Mouse (Mus musculus) olfactory bulb, adult 2 months (tissue): ENCODE measurements around the gene Ndufc1. TPM values are rescaled to one million over a fixed set of nuclear protein-coding genes. Genes with fewer than 3 reads are reported as not detected.
"Not testable (repeated sequence)": the region's sequence is repeated elsewhere in the genome, so short reads cannot be mapped to it uniquely, and the experiment has no call there.

Experiments
- H3K27ac ChIP-seq: fragments of 200-500 bp; 2 replicates; pipeline ENCODE4 v1.5.1; 2012; ENCODE audit warnings: low read depth, low read length; ENCODE audit not compliant: insufficient read depth
- H3K4me1 ChIP-seq: fragments of 200-500 bp; 2 replicates; pipeline ENCODE4 v1.6.1; 2012; ENCODE audit warnings: low read length; ENCODE audit not compliant: control insufficient read depth, insufficient read depth
- H3K4me3 ChIP-seq: fragments of 200-500 bp; 2 replicates; pipeline ENCODE4 v1.5.1; 2012; ENCODE audit warnings: mild to moderate bottlenecking, low read depth, low read length, moderate library complexity; ENCODE audit not compliant: insufficient read depth
- CTCF ChIP-seq: fragments of 200-500 bp; IDR thresholded peaks from 2 replicates; pipeline ENCODE4 v1.5.1; 2012; ENCODE audit warnings: low read depth, mild to moderate bottlenecking, low read length, moderate library complexity; ENCODE audit not compliant: insufficient read depth
- POLR2A ChIP-seq: fragments of 200-500 bp; IDR thresholded peaks from 2 replicates; pipeline ENCODE4 v1.6.1; 2012; ENCODE audit warnings: mild to moderate bottlenecking, low read depth, low read length, moderate library complexity; ENCODE audit not compliant: insufficient read depth
- WGBS: fragments of 180-500 bp; shearing (Covaris S2); methylation state at CpG from one replicate; pipeline ENCODE4 v1.1.7; 2018; 5-methylcytosine and 5-hydroxymethylcytosine counted together
- polyA plus RNA-seq: library from polyadenylated mRNA; stranded (reverse); fragments of >200 nt; gene quantifications from 2 replicates; pipeline ENCODE4 v1.2.4, GENCODE M21; 2012; ENCODE audit warnings: low replicate concordance; ENCODE audit not compliant: missing spikeins, insufficient read depth, insufficient read length

The Ndufc1 gene
- not detected in 2 replicates for polyA plus RNA-seq

DNA sequence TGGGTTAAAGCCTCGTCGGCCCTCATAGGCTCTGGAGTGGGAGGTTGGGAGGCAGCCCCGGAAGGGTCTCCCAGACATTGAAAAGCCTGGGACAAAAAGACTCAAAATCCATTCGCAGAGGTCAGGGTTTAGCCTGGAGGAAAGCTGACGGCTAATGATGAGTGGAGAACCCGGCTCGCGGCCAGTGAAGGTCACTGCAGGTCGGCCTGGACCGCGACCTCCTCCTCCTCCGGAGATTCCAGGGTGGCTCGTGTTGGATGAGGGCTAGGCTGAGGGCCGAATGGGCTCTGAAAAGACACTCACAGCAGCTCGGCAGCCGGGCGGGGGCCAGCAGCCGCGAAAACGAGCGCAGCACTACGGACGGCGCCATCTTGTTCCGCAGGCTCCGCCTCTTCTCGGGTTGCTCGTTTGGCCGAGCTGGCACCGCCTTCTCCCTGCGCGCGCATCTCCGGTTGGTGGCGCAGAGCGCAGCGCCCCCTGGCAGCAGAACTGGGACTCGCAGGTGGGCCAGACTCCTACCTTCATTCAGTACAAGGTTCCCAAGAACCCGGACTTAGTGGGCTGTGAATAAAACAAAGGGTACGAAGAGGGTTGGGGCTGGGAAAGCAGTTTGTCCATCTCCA is at the start of gene Ndufc1:
Gene Ndufc1 (minus strand): TSS at position 428 of the 623 bp plus-strand sequence.
- Histone ChIP-seq H3K4me3 (peak within 1 kb of the TSS; percentile 64), H3K4me1 (peaks cover 3% of the 10 kb centered on the region; the same call in 1 of the 2 replicates), H3K27ac (peak within 1 kb of the TSS; percentile 77)
- WGBS = under 1% methylated on average over 40 of the region's 40 CpGs
- TF ChIP-seq POLR2A (peak; percentile 94), CTCF (peak; percentile 90)

DNA sequence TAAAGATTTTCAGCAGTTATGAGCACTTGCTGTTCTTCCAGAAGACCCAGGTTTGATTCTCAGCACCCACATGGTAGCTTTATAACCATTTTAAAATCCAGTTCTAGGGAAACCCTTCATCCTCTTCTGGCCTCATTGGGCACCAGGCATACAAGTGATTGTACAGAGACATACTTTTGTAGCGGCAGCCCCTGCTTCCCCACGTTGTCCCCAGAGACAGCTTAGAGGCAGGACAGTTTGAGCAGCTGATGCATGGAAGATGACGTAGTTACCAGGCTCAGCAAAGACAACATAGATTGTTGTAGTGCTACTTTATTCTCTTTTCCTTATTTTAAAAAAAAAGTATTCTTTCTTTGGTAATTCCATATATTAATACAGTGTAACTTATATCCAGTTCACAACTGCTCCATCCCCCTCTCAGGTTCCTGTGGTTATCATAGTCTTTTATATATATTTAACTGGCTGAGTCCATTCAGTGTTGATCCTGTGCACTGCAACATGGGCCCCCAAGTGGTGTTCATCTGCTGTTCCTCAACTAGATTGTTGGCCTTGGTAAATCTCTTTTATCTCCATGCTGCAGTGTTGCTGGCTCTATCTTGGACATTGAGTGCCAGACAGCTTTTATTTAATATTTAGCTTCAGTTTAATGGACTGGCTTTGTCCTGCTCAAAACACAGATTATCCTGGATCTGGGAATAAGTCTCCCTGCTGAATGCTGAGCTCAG is 26.2 kb upstream of the Ndufc1 start:
- no peaks in the 10 kb centered on the region for H3K4me1 ChIP-seq
- 91% methylated on average over 3 of the region's 3 CpGs for WGBS
- no peak overlapping the region for H3K4me3 ChIP-seq
- TF ChIP-seq POLR2A (no peak), CTCF (no peak)
- no peak overlapping the region for H3K27ac ChIP-seq

DNA sequence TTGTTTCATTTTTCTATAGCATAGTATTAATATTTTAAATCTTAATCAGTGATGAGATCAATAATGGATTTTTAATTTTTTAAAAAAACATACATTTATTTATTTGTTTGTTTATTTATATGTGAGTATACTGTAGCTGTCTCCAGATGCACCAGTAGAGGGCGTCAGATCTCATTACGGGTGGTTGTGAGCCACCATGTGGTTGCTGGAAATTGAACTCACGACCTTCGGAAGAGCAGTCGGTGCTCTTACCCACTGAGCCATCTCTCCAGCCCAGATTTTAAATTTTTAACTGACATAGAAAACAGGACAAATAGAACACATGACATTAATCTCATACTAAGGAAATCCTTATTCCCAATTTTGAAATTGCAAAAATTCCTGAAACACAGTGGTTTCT is 25.6 kb upstream of the Ndufc1 start:
- not testable (repeated sequence) for H3K4me1 ChIP-seq, H3K4me3 ChIP-seq, H3K27ac ChIP-seq
- 85% methylated on average over 5 of the region's 5 CpGs for WGBS

DNA sequence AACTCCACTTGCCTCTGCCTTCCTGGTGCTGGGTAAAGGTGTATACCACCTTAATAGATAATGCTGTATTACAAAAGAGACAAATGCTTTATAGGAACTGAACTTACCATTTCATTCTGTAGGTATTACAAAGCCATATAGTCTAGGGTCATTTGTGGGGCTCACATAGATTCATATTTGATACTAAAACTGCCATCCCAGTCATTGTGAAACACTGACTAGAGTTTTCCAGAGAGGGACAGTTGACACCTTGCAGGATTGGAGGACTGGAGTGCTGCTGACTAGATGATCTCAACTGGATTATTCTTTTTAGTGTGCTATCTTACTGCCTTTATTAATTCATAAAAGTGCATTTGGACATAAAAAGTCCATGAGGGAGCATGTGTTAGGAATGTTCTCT is 16.6 kb upstream of the Ndufc1 start:
- H3K4me3 ChIP-seq = no peak overlapping the region
- TF ChIP-seq CTCF = no peak
- no peak for TF ChIP-seq POLR2A
- H3K4me1 ChIP-seq = 0 out of 2 replicates have a peak, but pooled peaks cover 2% of the 10 kb centered on the region
- H3K27ac ChIP-seq = no peak overlapping the region

- H3K4me3 ChIP-seq = no peak overlapping the region
- H3K27ac ChIP-seq = no peak overlapping the region
- WGBS = 74% methylated on average over 3 of the region's 3 CpGs
- TF ChIP-seq CTCF = no peak
- TF ChIP-seq POLR2A = no peak
- no peaks in the 10 kb centered on the region for H3K4me1 ChIP-seq
Measured at GRCm38 (mm10) chr3:51421921-51422320, 13.1 kb upstream of the Ndufc1 start.

- 59% methylated on average over 2 of the region's 2 CpGs for WGBS
- Histone ChIP-seq H3K4me3 (no peak overlapping the region), H3K27ac (no peak overlapping the region), H3K4me1 (no peaks in the 10 kb centered on the region)
- TF ChIP-seq POLR2A (no peak), CTCF (no peak)
Measured at GRCm38 (mm10) chr3:51417966-51418365, 9.2 kb upstream of the Ndufc1 start.

GRCm38 (mm10) chr3:51417485-51417884 is 8.7 kb upstream of the Ndufc1 start:
- TF ChIP-seq CTCF = no peak
- TF ChIP-seq POLR2A = no peak
- WGBS = 35% methylated on average over 2 of the region's 2 CpGs
- Histone ChIP-seq H3K27ac (no peak overlapping the region), H3K4me3 (no peak overlapping the region), H3K4me1 (no peaks in the 10 kb centered on the region)

- Histone ChIP-seq H3K27ac (no peak overlapping the region), H3K4me3 (peak overlapping the region; percentile 96), H3K4me1 (no peaks in the 10 kb centered on the region)
- WGBS = 4% methylated on average over 8 of the region's 8 CpGs
- TF ChIP-seq POLR2A (no peak), CTCF (no peak)
Measured at GRCm38 (mm10) chr3:51417135-51417458, 8.3 kb upstream of the Ndufc1 start.

DNA sequence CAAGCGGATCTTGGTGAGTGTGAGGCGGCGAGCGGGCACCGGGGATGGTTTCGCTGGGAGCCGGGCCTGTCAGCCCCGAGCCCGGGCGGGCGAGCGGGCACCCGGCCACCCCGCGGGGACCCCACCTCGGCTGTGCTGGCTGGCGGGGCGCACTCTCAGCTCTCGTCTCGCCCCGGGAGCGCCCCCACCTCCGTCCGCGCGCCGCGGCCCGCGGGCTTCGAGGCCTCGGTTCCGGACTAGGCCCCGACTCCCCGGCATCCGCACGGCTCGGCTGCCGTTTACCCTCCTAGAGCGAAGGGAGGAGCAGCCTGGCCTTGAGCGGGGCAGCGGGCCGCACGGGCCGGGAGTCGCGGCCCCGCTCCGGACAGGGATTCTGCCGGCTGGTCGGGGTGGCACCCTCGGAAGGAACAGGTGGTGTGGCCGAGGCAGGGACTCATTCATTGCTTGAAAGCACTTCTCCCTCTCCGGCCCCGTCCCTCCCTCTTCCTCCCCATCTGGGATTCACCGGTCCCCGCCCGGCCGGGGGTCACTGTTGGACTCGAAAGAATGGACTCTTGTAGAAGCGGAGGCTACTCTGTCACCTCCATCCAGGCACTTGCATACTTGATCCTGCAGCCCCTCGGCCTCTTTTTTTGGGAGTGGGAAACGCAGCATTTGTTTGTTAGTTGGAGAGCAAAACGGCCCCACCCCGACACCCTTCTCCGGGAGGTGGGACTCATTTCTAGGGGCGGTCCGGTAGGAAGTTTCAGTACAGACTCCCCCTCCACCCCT is 7.8 kb upstream of the Ndufc1 start:
- under 1% methylated on average over 68 of the region's 68 CpGs for WGBS
- Histone ChIP-seq H3K4me1 (no peaks in the 10 kb centered on the region), H3K4me3 (peak overlapping the region; percentile 96), H3K27ac (peak overlapping the region; percentile 60)
- TF ChIP-seq CTCF (no peak), POLR2A (no peak)
